ENCODE assay signal across 20 mouse cellular contexts in genomic region chr12:100791425-100791824, GRCm38 (mm10).
"Had no signal": no experiment of that assay in that cellular context is flagged by ENCODE, and none has a peak within 500 bp of the region (broad histone marks: within the 10 kb centered on the region; RNA-seq: fewer than 3 reads in every experiment).

No protein-coding gene starts in this region.

- H3K27me3 ChIP-seq: limb, embryonic 12.5 days; liver, embryonic 13.5 days; lung, embryonic 15.5 days; midbrain, embryonic 13.5 days; neural tube, embryonic 15.5 days; stomach, embryonic 15.5 days had no signal

- H3K36me3 ChIP-seq: limb, embryonic 12.5 days; liver, embryonic 13.5 days; lung, embryonic 15.5 days; midbrain, embryonic 13.5 days; neural tube, embryonic 15.5 days; stomach, embryonic 15.5 days had no signal

- ATAC-seq: liver, postnatal 0 days; midbrain, embryonic 13.5 days had no signal

- H3K27ac ChIP-seq: kidney, postnatal 0 days; limb, embryonic 12.5 days; liver, embryonic 13.5 days; lung, embryonic 15.5 days; macrophage; midbrain, embryonic 13.5 days; neural tube, embryonic 15.5 days; stomach, embryonic 15.5 days had no signal

- H3K9me3 ChIP-seq: limb, embryonic 12.5 days; liver, embryonic 13.5 days; lung, embryonic 15.5 days; midbrain, embryonic 13.5 days; neural tube, embryonic 15.5 days; stomach, embryonic 15.5 days had no signal

- H3K9ac ChIP-seq: limb, embryonic 12.5 days; liver, embryonic 13.5 days; liver, postnatal 0 days; lung, embryonic 15.5 days; midbrain, embryonic 13.5 days; neural tube, embryonic 15.5 days; stomach, embryonic 15.5 days had no signal

- H3K4me1 ChIP-seq: limb, embryonic 12.5 days; liver, embryonic 13.5 days; lung, embryonic 15.5 days; midbrain, embryonic 13.5 days; neural tube, embryonic 15.5 days; stomach, embryonic 15.5 days had no signal

- H3K4me2 ChIP-seq: limb, embryonic 12.5 days; liver, embryonic 13.5 days; lung, embryonic 15.5 days; midbrain, embryonic 13.5 days; neural tube, embryonic 15.5 days; stomach, embryonic 15.5 days had no signal

- H3K4me3 ChIP-seq: limb, embryonic 12.5 days; liver, embryonic 13.5 days; lung, embryonic 15.5 days; midbrain, embryonic 13.5 days; myocyte; neural tube, embryonic 15.5 days; stomach, embryonic 15.5 days had no signal

- DNase-seq: kidney, postnatal 36 days; layer of hippocampus, adult 9-11 months; layer of hippocampus, postnatal 36 days; liver; liver, embryonic 13.5 days; liver, postnatal 0 days; lung, postnatal 14 days; right cerebral cortex, adult 18-20 months; right cerebral cortex, postnatal 4 days; spleen, adult 18-20 months; thymus, adult 2 months; thymus, postnatal 36 days had no signal
